Mouse (Mus musculus) mouse trophoblast stem cell (cell line): ENCODE results near the gene Fkbp10.

Source experiments
- in situ Hi-C, 2 experiments: fragments of 300-500 bp; cut with MseI, MboI; formaldehyde crosslinking; loops; 2 replicates in 1 of 2; 3 replicates in 1 of 2; pipeline ENCODE4 v1.15.1; 2025

Fkbp10 gene

GRCm38 (mm10) chr11:100393733-100394132, 21.8 kb upstream of the Fkbp10 start:
- in situ Hi-C loops, result no loop called here

GRCm38 (mm10) chr11:100394353-100395074, 21.0 kb upstream of the Fkbp10 start:
- in situ Hi-C loops, result no loop called here

GRCm38 (mm10) chr11:100395200-100395599, 20.3 kb upstream of the Fkbp10 start:
- in situ Hi-C loops, result no loop called here

- in situ Hi-C loops, result no loop called here
Observed at GRCm38 (mm10) chr11:100395861-100396631, 19.5 kb upstream of the Fkbp10 start.

GRCm38 (mm10) chr11:100396886-100397599, 18.5 kb upstream of the Fkbp10 start:
- in situ Hi-C loops, result no loop called here

- in situ Hi-C loops, result no loop called here
Observed at GRCm38 (mm10) chr11:100397600-100398389, 17.7 kb upstream of the Fkbp10 start, which contains the start of gene Jup. Gene Jup (minus strand): TSS chr11:100397763.

GRCm38 (mm10) chr11:100398517-100398916, 17.0 kb upstream of the Fkbp10 start:
- in situ Hi-C loops, result no loop called here

GRCm38 (mm10) chr11:100399320-100399719, 16.2 kb upstream of the Fkbp10 start:
- in situ Hi-C loops, result no loop called here

- in situ Hi-C loops, result no loop called here
Observed at GRCm38 (mm10) chr11:100399727-100400538, 15.6 kb upstream of the Fkbp10 start.

- in situ Hi-C loops, result no loop called here
Observed at GRCm38 (mm10) chr11:100400842-100401241, 14.7 kb upstream of the Fkbp10 start.

GRCm38 (mm10) chr11:100402240-100402639, 13.3 kb upstream of the Fkbp10 start:
- in situ Hi-C loops, result no loop called here

- in situ Hi-C loops, result no loop called here
Observed at GRCm38 (mm10) chr11:100402682-100403081, 12.8 kb upstream of the Fkbp10 start.

- in situ Hi-C loops, result no loop called here
Observed at GRCm38 (mm10) chr11:100403445-100404134, 11.9 kb upstream of the Fkbp10 start.

GRCm38 (mm10) chr11:100404456-100405074, 10.9 kb upstream of the Fkbp10 start:
- in situ Hi-C loops, result loop anchor here (5.0 kb wide), 2 partner anchors 37 to 42 kb away; no protein-coding TSS in a partner anchor

- in situ Hi-C loops, result loop anchor here (5.0 kb wide), 2 partner anchors 39 to 44 kb away; no protein-coding TSS in a partner anchor
Observed at GRCm38 (mm10) chr11:100406273-100406672, 9.2 kb upstream of the Fkbp10 start.

- in situ Hi-C loops, result loop anchor here (5.0 kb wide), 2 partner anchors 40 to 45 kb away; no protein-coding TSS in a partner anchor
Observed at GRCm38 (mm10) chr11:100406995-100407705, 8.3 kb upstream of the Fkbp10 start.

GRCm38 (mm10) chr11:100408076-100408834, 7.2 kb upstream of the Fkbp10 start:
- in situ Hi-C loops, result loop anchor here (5.0 kb wide), 2 partner anchors 41 to 46 kb away; no protein-coding TSS in a partner anchor
